Mouse (Mus musculus) heart, embryonic 15.5 days (tissue): ENCODE measurements around the gene Tmem239. TPM values are rescaled to one million over a fixed set of nuclear protein-coding genes. Genes with fewer than 3 reads are reported as not detected.

Experiments
- ATAC-seq: fragments of 200-750 bp; cut with Nextera tagmentation; replicated peaks from 2 replicates; pipeline ENCODE4 v1.8.0; 2017; ENCODE audit warnings: low read depth, moderate TSS enrichment; ENCODE audit not compliant: insufficient number of reproducible peaks, insufficient read depth, low FRiP score
- H3K27ac ChIP-seq: fragments of 300-500 bp; sonication (generic); 2 replicates; pipeline ENCODE4 v1.5.1; 2015; ENCODE audit warnings: mild to moderate bottlenecking, inconsistent platforms
- H3K27me3 ChIP-seq: fragments of 300-500 bp; sonication (generic); 2 replicates; pipeline ENCODE4 v1.6.1; 2015; ENCODE audit warnings: inconsistent platforms
- H3K36me3 ChIP-seq: fragments of 300-500 bp; sonication (generic); 2 replicates; pipeline ENCODE4 v1.6.1; 2015; ENCODE audit warnings: mild to moderate bottlenecking, inconsistent platforms
- H3K4me1 ChIP-seq: fragments of 300-500 bp; sonication (generic); replicated peaks from 2 replicates; pipeline ENCODE4 v1.6.1; 2015; ENCODE audit warnings: inconsistent platforms
- H3K4me2 ChIP-seq: fragments of 300-500 bp; sonication (generic); 2 replicates; pipeline ENCODE4 v1.6.1; 2015; ENCODE audit warnings: inconsistent platforms, mild to moderate bottlenecking, moderate library complexity
- H3K4me3 ChIP-seq: fragments of 300-500 bp; sonication (generic); 2 replicates; pipeline ENCODE4 v1.5.1; 2015; ENCODE audit warnings: mild to moderate bottlenecking, inconsistent platforms
- H3K9ac ChIP-seq: fragments of 300-500 bp; sonication (generic); 2 replicates; pipeline ENCODE4 v1.6.1; 2015; ENCODE audit warnings: mild to moderate bottlenecking, inconsistent platforms
- H3K9me3 ChIP-seq: fragments of 300-500 bp; sonication (generic); replicated peaks from 2 replicates; pipeline ENCODE4 v1.6.1; 2016; ENCODE audit warnings: inconsistent platforms
- WGBS: fragments of 180-500 bp; shearing (Covaris S2); methylation state at CpG from one replicate; pipeline ENCODE4 v1.1.7; 2015; ENCODE audit warnings: mixed read lengths; 5-methylcytosine and 5-hydroxymethylcytosine counted together
- polyA plus RNA-seq: library from polyadenylated mRNA; unstranded; fragments of >200 nt; fragmentation: Nextera tagmentation; extraction: Ambion mirVana; gene quantifications from 2 replicates; pipeline ENCODE4 v1.2.1, GENCODE M21; 2015

The Tmem239 gene
- polyA plus RNA-seq, 1 experiment from 2014 or later = not detected

GRCm38 (mm10) chr2:130411558-130412495, 5.5 kb downstream of the Tmem239 start:
- ATAC-seq = 0 out of 2 replicates have a peak, but pooled peaks have one; percentile 73

GRCm38 (mm10) chr2:130412775-130413174, 6.5 kb downstream of the Tmem239 start:
- H3K4me1 ChIP-seq = peaks cover 6% of the 10 kb centered on the region; the same call in 1 of the 2 replicates
- 73% methylated on average over 3 of the region's 3 CpGs for WGBS
- H3K9ac ChIP-seq = no peak overlapping the region
- no peak overlapping the region for H3K4me2 ChIP-seq
- H3K36me3 ChIP-seq = no peaks in the 10 kb centered on the region
- ATAC-seq = no peak
- H3K27me3 ChIP-seq = no peaks in the 10 kb centered on the region
- H3K27ac ChIP-seq = no peak overlapping the region
- H3K4me3 ChIP-seq = no peak overlapping the region
- no peaks in the 10 kb centered on the region for H3K9me3 ChIP-seq

More at GRCm38 (mm10) chr2:130411558-130412495, 5.5 kb downstream of the Tmem239 start:
- H3K27ac ChIP-seq = no peak overlapping the region
- H3K36me3 ChIP-seq = no peaks in the 10 kb centered on the region
- no peak overlapping the region for H3K4me3 ChIP-seq
- H3K9me3 ChIP-seq = no peaks in the 10 kb centered on the region
- H3K27me3 ChIP-seq = no peaks in the 10 kb centered on the region
- H3K4me2 ChIP-seq = no peak overlapping the region
- no peak overlapping the region for H3K9ac ChIP-seq
- 32% methylated on average over 16 of the region's 16 CpGs for WGBS
- peaks cover 6% of the 10 kb centered on the region; the same call in 1 of the 2 replicates for H3K4me1 ChIP-seq

- Histone ChIP-seq H3K4me2 (no peak overlapping the region), H3K4me3 (no peak overlapping the region), H3K27ac (no peak overlapping the region), H3K4me1 (0 out of 2 replicates have a peak, but pooled peaks cover 2% of the 10 kb centered on the region), H3K27me3 (no peaks in the 10 kb centered on the region), H3K9me3 (no peaks in the 10 kb centered on the region), H3K9ac (no peak overlapping the region), H3K36me3 (peaks cover 6% of the 10 kb centered on the region; the same call in 1 of the 2 replicates)
- 72% methylated on average over 6 of the region's 6 CpGs for WGBS
- ATAC-seq = no peak
These were observed 8.0 kb downstream of the Tmem239 start for GRCm38 (mm10) chr2:130414094-130414856.

- Histone ChIP-seq H3K4me1 (peaks cover 12% of the 10 kb centered on the region), H3K36me3 (peaks cover 6% of the 10 kb centered on the region; the same call in 1 of the 2 replicates), H3K9me3 (no peaks in the 10 kb centered on the region), H3K27ac (no peak overlapping the region), H3K4me2 (no peak overlapping the region), H3K27me3 (no peaks in the 10 kb centered on the region), H3K9ac (no peak overlapping the region), H3K4me3 (no peak overlapping the region)
- 94% methylated on average over 26 of the region's 26 CpGs for WGBS
- ATAC-seq = no peak
These were observed 15.7 kb downstream of the Tmem239 start for GRCm38 (mm10) chr2:130421781-130422620.

- Histone ChIP-seq H3K4me3 (peak overlapping the region; percentile 91), H3K4me2 (peak overlapping the region; percentile 94), H3K36me3 (peaks cover 6% of the 10 kb centered on the region; the same call in 1 of the 2 replicates), H3K27me3 (no peaks in the 10 kb centered on the region), H3K27ac (peak overlapping the region; percentile 91), H3K9me3 (no peaks in the 10 kb centered on the region), H3K4me1 (peaks cover 12% of the 10 kb centered on the region), H3K9ac (peak overlapping the region; percentile 86)
- ATAC-seq = peak; percentile 59
- 13% methylated on average over 49 of the region's 49 CpGs for WGBS
These were observed 17.3 kb downstream of the Tmem239 start for GRCm38 (mm10) chr2:130423397-130424125.

GRCm38 (mm10) chr2:130424126-130424853, 18.0 kb downstream of the Tmem239 start, which contains the start of the genes Vps16 and Pced1a:
TSS of gene Vps16 (plus strand) at chr2:130424339.
TSS of gene Pced1a (minus strand) at chr2:130424701.
- Histone ChIP-seq H3K27ac (peak within 1 kb of the TSS; percentile 91), H3K9me3 (no peaks in the 10 kb centered on the region), H3K4me2 (peak within 1 kb of the TSS; percentile 94), H3K27me3 (no peaks in the 10 kb centered on the region), H3K9ac (peak within 1 kb of the TSS; percentile 86), H3K4me3 (peak within 1 kb of the TSS; percentile 91), H3K36me3 (no peaks in the 10 kb centered on the region), H3K4me1 (peaks cover 12% of the 10 kb centered on the region)
- peak; percentile 92 for ATAC-seq
- WGBS = under 1% methylated on average over 58 of the region's 58 CpGs

- Histone ChIP-seq H3K27ac (peak overlapping the region; percentile 91; the same call in 1 of the 2 replicates), H3K4me3 (peak overlapping the region; percentile 91), H3K9ac (peak overlapping the region; percentile 86), H3K4me2 (peak overlapping the region; percentile 94), H3K36me3 (no peaks in the 10 kb centered on the region), H3K9me3 (no peaks in the 10 kb centered on the region), H3K4me1 (peaks cover 12% of the 10 kb centered on the region), H3K27me3 (no peaks in the 10 kb centered on the region)
- WGBS = 28% methylated on average over 5 of the region's 5 CpGs
- ATAC-seq = no peak
These were observed 18.8 kb downstream of the Tmem239 start for GRCm38 (mm10) chr2:130425112-130425511.

- ATAC-seq = no peak
- no peak overlapping the region for H3K4me2 ChIP-seq
- H3K27ac ChIP-seq = no peak overlapping the region
- H3K4me1 ChIP-seq = peaks cover 10% of the 10 kb centered on the region
- no peak overlapping the region for H3K9ac ChIP-seq
- no peak overlapping the region for H3K4me3 ChIP-seq
- H3K27me3 ChIP-seq = no peaks in the 10 kb centered on the region
- no peaks in the 10 kb centered on the region for H3K9me3 ChIP-seq
- 46% methylated on average over 2 of the region's 2 CpGs for WGBS
- H3K36me3 ChIP-seq = no peaks in the 10 kb centered on the region
These were observed 23.6 kb downstream of the Tmem239 start for GRCm38 (mm10) chr2:130429851-130430250.

- Histone ChIP-seq H3K36me3 (no peaks in the 10 kb centered on the region), H3K4me3 (no peak overlapping the region), H3K27ac (no peak overlapping the region), H3K4me2 (no peak overlapping the region), H3K9ac (no peak overlapping the region), H3K27me3 (no peaks in the 10 kb centered on the region), H3K4me1 (peaks cover 4% of the 10 kb centered on the region), H3K9me3 (no peaks in the 10 kb centered on the region)
- no peak for ATAC-seq
- 67% methylated on average over 3 of the region's 3 CpGs for WGBS
These were observed 24.2 kb downstream of the Tmem239 start for GRCm38 (mm10) chr2:130430484-130430883.
